Mouse (Mus musculus) embryonic facial prominence, embryonic 13.5 days (tissue): ENCODE measurements around the gene Tmem132a. TPM values are rescaled to one million over a fixed set of nuclear protein-coding genes. Genes with fewer than 3 reads are reported as not detected.
A peak's percentile ranks its signal among the peaks of the same experiment; 100 is the strongest.

Source experiments
- ATAC-seq: fragments of 200-750 bp; cut with Nextera tagmentation; 2 replicates; pipeline ENCODE4 v1.8.0; 2017; ENCODE audit warnings: low read depth; ENCODE audit not compliant: insufficient number of reproducible peaks, insufficient read depth, low FRiP score, low TSS enrichment
- H3K27ac ChIP-seq: fragments of 300-500 bp; sonication (generic); 2 replicates; pipeline ENCODE4 v1.5.1; 2015; ENCODE audit warnings: moderate library complexity, mild to moderate bottlenecking, inconsistent platforms
- H3K27me3 ChIP-seq: fragments of 300-500 bp; sonication (generic); 2 replicates; pipeline ENCODE4 v1.6.1; 2015; ENCODE audit warnings: mild to moderate bottlenecking, inconsistent platforms
- H3K36me3 ChIP-seq: fragments of 300-500 bp; sonication (generic); 2 replicates; pipeline ENCODE4 v1.6.1; 2015; ENCODE audit warnings: mild to moderate bottlenecking, inconsistent platforms
- H3K4me1 ChIP-seq: fragments of 300-500 bp; sonication (generic); 2 replicates; pipeline ENCODE4 v1.6.1; 2015; ENCODE audit warnings: inconsistent platforms
- H3K4me2 ChIP-seq: fragments of 300-500 bp; sonication (generic); 2 replicates; pipeline ENCODE4 v1.6.1; 2015; ENCODE audit warnings: moderate library complexity, mild to moderate bottlenecking, inconsistent platforms
- H3K4me3 ChIP-seq: fragments of 300-500 bp; sonication (generic); 2 replicates; pipeline ENCODE4 v1.5.1; 2015; ENCODE audit warnings: mild to moderate bottlenecking, inconsistent platforms
- H3K9ac ChIP-seq: fragments of 300-500 bp; sonication (generic); 2 replicates; pipeline ENCODE4 v1.6.1; 2015; ENCODE audit warnings: mild to moderate bottlenecking, inconsistent platforms
- H3K9me3 ChIP-seq: fragments of 300-500 bp; sonication (generic); 2 replicates; pipeline ENCODE4 v1.6.1; 2016; ENCODE audit warnings: inconsistent platforms
- WGBS: fragments of 180-500 bp; shearing (Covaris S2); methylation state at CpG from one replicate; pipeline ENCODE4 v1.1.7; 2015; ENCODE audit warnings: mixed read lengths; 5-methylcytosine and 5-hydroxymethylcytosine counted together
- polyA plus RNA-seq: library from polyadenylated mRNA; unstranded; fragments of >200 nt; fragmentation: Nextera tagmentation; extraction: Ambion mirVana; gene quantifications from 2 replicates; pipeline ENCODE4 v1.2.1, GENCODE M21; 2015

Tmem132a gene
- 99.9 and 107 TPM in 2 replicates for polyA plus RNA-seq

- peak within 1 kb of the TSS; percentile 90 for H3K27ac ChIP-seq
- H3K36me3 ChIP-seq = peaks cover 57% of the 10 kb centered on the region
- H3K27me3 ChIP-seq = no peaks in the 10 kb centered on the region
- 3% methylated on average over 8 of the region's 8 CpGs for WGBS
- peak within 1 kb of the TSS; percentile 94 for H3K9ac ChIP-seq
- H3K4me2 ChIP-seq = peak within 1 kb of the TSS; percentile 86
- no peak for ATAC-seq
- H3K4me3 ChIP-seq = peak within 1 kb of the TSS; percentile 79
- peaks cover 33% of the 10 kb centered on the region for H3K4me1 ChIP-seq
- no peaks in the 10 kb centered on the region for H3K9me3 ChIP-seq
Measured at GRCm38 (mm10) chr19:10869886-10870527, at the start of gene Tmem132a. Gene Tmem132a (minus strand): TSS chr19:10869940.

GRCm38 (mm10) chr19:10918321-10918991, 48.7 kb upstream of the Tmem132a start:
- Histone ChIP-seq H3K36me3 (no peaks in the 10 kb centered on the region), H3K4me1 (no peaks in the 10 kb centered on the region), H3K9me3 (no peaks in the 10 kb centered on the region), H3K4me2 (no peak overlapping the region), H3K27me3 (no peaks in the 10 kb centered on the region), H3K9ac (no peak overlapping the region), H3K4me3 (no peak overlapping the region), H3K27ac (no peak overlapping the region)
- 83% methylated on average over 10 of the region's 10 CpGs for WGBS
- no peak for ATAC-seq

- Histone ChIP-seq H3K4me1 (no peaks in the 10 kb centered on the region), H3K27ac (no peak overlapping the region), H3K9me3 (no peaks in the 10 kb centered on the region), H3K4me3 (no peak overlapping the region), H3K9ac (no peak overlapping the region), H3K36me3 (no peaks in the 10 kb centered on the region), H3K27me3 (no peaks in the 10 kb centered on the region), H3K4me2 (no peak overlapping the region)
- WGBS = 56% methylated on average over 5 of the region's 5 CpGs
- ATAC-seq = no peak
Measured at GRCm38 (mm10) chr19:10916506-10916905, 46.8 kb upstream of the Tmem132a start.

- 76% methylated on average over 2 of the region's 2 CpGs for WGBS
- H3K27ac ChIP-seq = no peak overlapping the region
- H3K36me3 ChIP-seq = no peaks in the 10 kb centered on the region
- H3K27me3 ChIP-seq = no peaks in the 10 kb centered on the region
- H3K9ac ChIP-seq = no peak overlapping the region
- H3K4me2 ChIP-seq = no peak overlapping the region
- no peak for ATAC-seq
- H3K4me3 ChIP-seq = no peak overlapping the region
- no peaks in the 10 kb centered on the region for H3K4me1 ChIP-seq
- H3K9me3 ChIP-seq = no peaks in the 10 kb centered on the region
Measured at GRCm38 (mm10) chr19:10914870-10915269, 45.1 kb upstream of the Tmem132a start.

- H3K9ac ChIP-seq = no peak overlapping the region
- H3K4me3 ChIP-seq = no peak overlapping the region
- no peak overlapping the region for H3K27ac ChIP-seq
- H3K27me3 ChIP-seq = no peaks in the 10 kb centered on the region
- no peak overlapping the region for H3K4me2 ChIP-seq
- H3K4me1 ChIP-seq = no peaks in the 10 kb centered on the region
- 64% methylated on average over 7 of the region's 7 CpGs for WGBS
- H3K36me3 ChIP-seq = no peaks in the 10 kb centered on the region
- ATAC-seq = no peak
- no peaks in the 10 kb centered on the region for H3K9me3 ChIP-seq
Measured at GRCm38 (mm10) chr19:10914291-10914690, 44.6 kb upstream of the Tmem132a start.

- 0 out of 2 replicates have a peak overlapping the region, but pooled peaks have one; percentile 36 for H3K9ac ChIP-seq
- no peak for ATAC-seq
- no peak overlapping the region for H3K4me3 ChIP-seq
- H3K4me1 ChIP-seq = peaks cover 9% of the 10 kb centered on the region; the same call in 1 of the 2 replicates
- 64% methylated on average over 6 of the region's 6 CpGs for WGBS
- peak overlapping the region; percentile 62 for H3K27ac ChIP-seq
- peaks cover 47% of the 10 kb centered on the region for H3K36me3 ChIP-seq
- H3K9me3 ChIP-seq = no peaks in the 10 kb centered on the region
- H3K27me3 ChIP-seq = no peaks in the 10 kb centered on the region
- H3K4me2 ChIP-seq = no peak overlapping the region
Measured at GRCm38 (mm10) chr19:10909087-10909721, 39.5 kb upstream of the Tmem132a start.

GRCm38 (mm10) chr19:10907891-10908290, 38.2 kb upstream of the Tmem132a start:
- Histone ChIP-seq H3K4me2 (no peak overlapping the region), H3K4me1 (peaks cover 9% of the 10 kb centered on the region; the same call in 1 of the 2 replicates), H3K27me3 (no peaks in the 10 kb centered on the region), H3K4me3 (no peak overlapping the region), H3K9me3 (no peaks in the 10 kb centered on the region), H3K27ac (no peak overlapping the region), H3K36me3 (peaks cover 60% of the 10 kb centered on the region), H3K9ac (no peak overlapping the region)
- no peak for ATAC-seq
- 57% methylated on average over 3 of the region's 3 CpGs for WGBS

- Histone ChIP-seq H3K9me3 (no peaks in the 10 kb centered on the region), H3K9ac (no peak overlapping the region), H3K4me3 (no peak overlapping the region), H3K27me3 (no peaks in the 10 kb centered on the region), H3K4me2 (no peak overlapping the region), H3K36me3 (peaks cover 83% of the 10 kb centered on the region), H3K27ac (0 out of 2 replicates have a peak overlapping the region, but pooled peaks have one; percentile 12), H3K4me1 (peaks cover 9% of the 10 kb centered on the region; the same call in 1 of the 2 replicates)
- 83% methylated on average over 5 of the region's 5 CpGs for WGBS
- no peak for ATAC-seq
Measured at GRCm38 (mm10) chr19:10905728-10906000, 35.9 kb upstream of the Tmem132a start.

- Histone ChIP-seq H3K36me3 (peaks cover 88% of the 10 kb centered on the region), H3K27ac (peak overlapping the region; percentile 22; the same call in 1 of the 2 replicates), H3K4me3 (no peak overlapping the region), H3K9me3 (no peaks in the 10 kb centered on the region), H3K4me1 (peaks cover 9% of the 10 kb centered on the region; the same call in 1 of the 2 replicates), H3K9ac (no peak overlapping the region), H3K4me2 (no peak overlapping the region), H3K27me3 (no peaks in the 10 kb centered on the region)
- ATAC-seq = no peak
- WGBS = 63% methylated on average over 7 of the region's 7 CpGs
Measured at GRCm38 (mm10) chr19:10904927-10905727, 35.4 kb upstream of the Tmem132a start.

GRCm38 (mm10) chr19:10904512-10904911, 34.8 kb upstream of the Tmem132a start:
- no peak overlapping the region for H3K4me3 ChIP-seq
- H3K4me2 ChIP-seq = no peak overlapping the region
- H3K4me1 ChIP-seq = peaks cover 9% of the 10 kb centered on the region; the same call in 1 of the 2 replicates
- no peak overlapping the region for H3K9ac ChIP-seq
- peaks cover 94% of the 10 kb centered on the region for H3K36me3 ChIP-seq
- peak overlapping the region; percentile 22; the same call in 1 of the 2 replicates for H3K27ac ChIP-seq
- WGBS = 88% methylated on average over 5 of the region's 5 CpGs
- H3K9me3 ChIP-seq = no peaks in the 10 kb centered on the region
- no peak for ATAC-seq
- H3K27me3 ChIP-seq = no peaks in the 10 kb centered on the region

GRCm38 (mm10) chr19:10901046-10901445, 31.3 kb upstream of the Tmem132a start:
- H3K27ac ChIP-seq = no peak overlapping the region
- WGBS = 96% methylated on average over 5 of the region's 5 CpGs

More at GRCm38 (mm10) chr19:10901046-10901445, 31.3 kb upstream of the Tmem132a start:
- Histone ChIP-seq H3K9ac (no peak overlapping the region), H3K9me3 (no peaks in the 10 kb centered on the region), H3K4me2 (no peak overlapping the region), H3K36me3 (peaks cover 88% of the 10 kb centered on the region), H3K4me3 (no peak overlapping the region), H3K27me3 (no peaks in the 10 kb centered on the region), H3K4me1 (peaks cover 13% of the 10 kb centered on the region)
- ATAC-seq = no peak
